Mouse (Mus musculus): Measurements from ENCODE around the gene Ralgps1.

DNA sequence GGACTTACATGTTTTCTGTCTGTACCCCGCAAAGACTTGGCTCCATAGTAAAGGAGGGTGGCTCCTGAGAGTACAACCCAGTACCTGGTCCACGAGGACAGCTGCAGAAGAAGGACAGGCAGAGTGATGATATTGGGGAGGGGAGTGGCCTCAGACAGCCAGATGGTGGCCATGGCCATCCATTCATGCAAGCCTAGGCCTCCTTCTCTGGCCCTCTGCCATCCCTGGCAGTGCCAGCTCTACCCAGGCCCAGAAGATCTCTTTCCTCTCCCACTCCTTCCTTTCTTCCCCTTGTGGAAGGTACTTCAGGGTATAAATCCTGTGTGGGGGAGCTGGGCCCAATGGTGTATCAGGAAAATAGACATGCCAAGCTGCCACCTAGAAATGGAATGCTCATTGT lies 228.0 kb downstream of the Ralgps1 start:
- TF ChIP-seq TAL1 (IDR thresholded peaks at IDR 0.05; ENCODE audit: low read length): no peak
- TF ChIP-seq GATA1 (IDR thresholded peaks at IDR 0.05; ENCODE audit: low read length): no peak
